Mouse (Mus musculus) neural tube, embryonic 12.5 days (tissue): ENCODE measurements at regions not wholly inside any gene's neighbourhood (a gene's known extent, or its start where the extent isn't known, plus 50 kb on each side); places are given as distances from the start of the nearest gene placed in this dataset.
"Not testable (repeated sequence)": the region's sequence is repeated elsewhere in the genome, so short reads cannot be mapped to it uniquely, and the experiment has no call there.

Experiments
- ATAC-seq: fragments of 200-750 bp; cut with Nextera tagmentation; 2 replicates; pipeline ENCODE4 v1.8.0; 2017; ENCODE audit warnings: low read depth, mild to moderate bottlenecking, moderate TSS enrichment, moderate library complexity; ENCODE audit not compliant: low FRiP score
- H3K27ac ChIP-seq: fragments of 300-500 bp; sonication (generic); 2 replicates; pipeline ENCODE4 v1.5.1; 2016
- H3K27me3 ChIP-seq: fragments of 300-500 bp; sonication (generic); replicated peaks from 2 replicates; pipeline ENCODE4 v1.6.1; 2016; ENCODE audit warnings: mild to moderate bottlenecking
- H3K36me3 ChIP-seq: fragments of 300-500 bp; sonication (generic); 2 replicates; pipeline ENCODE4 v1.6.1; 2016; ENCODE audit warnings: mild to moderate bottlenecking
- H3K4me1 ChIP-seq: fragments of 300-500 bp; sonication (generic); 2 replicates; pipeline ENCODE4 v1.6.1; 2016
- H3K4me2 ChIP-seq: fragments of 300-500 bp; sonication (generic); replicated peaks from 2 replicates; pipeline ENCODE4 v1.6.1; 2016; ENCODE audit warnings: mild to moderate bottlenecking
- H3K4me3 ChIP-seq: fragments of 300-500 bp; sonication (generic); 2 replicates; pipeline ENCODE4 v1.5.1; 2016
- H3K9ac ChIP-seq: fragments of 300-500 bp; sonication (generic); 2 replicates; pipeline ENCODE4 v1.6.1; 2016; ENCODE audit warnings: mild to moderate bottlenecking
- H3K9me3 ChIP-seq: fragments of 300-500 bp; sonication (generic); 2 replicates; pipeline ENCODE4 v1.6.1; 2016; ENCODE audit warnings: mild to moderate bottlenecking
- WGBS: fragments of 180-500 bp; shearing (Covaris S2); methylation state at CpG from one replicate; pipeline ENCODE4 v1.1.7; 2016; 5-methylcytosine and 5-hydroxymethylcytosine counted together

DNA sequence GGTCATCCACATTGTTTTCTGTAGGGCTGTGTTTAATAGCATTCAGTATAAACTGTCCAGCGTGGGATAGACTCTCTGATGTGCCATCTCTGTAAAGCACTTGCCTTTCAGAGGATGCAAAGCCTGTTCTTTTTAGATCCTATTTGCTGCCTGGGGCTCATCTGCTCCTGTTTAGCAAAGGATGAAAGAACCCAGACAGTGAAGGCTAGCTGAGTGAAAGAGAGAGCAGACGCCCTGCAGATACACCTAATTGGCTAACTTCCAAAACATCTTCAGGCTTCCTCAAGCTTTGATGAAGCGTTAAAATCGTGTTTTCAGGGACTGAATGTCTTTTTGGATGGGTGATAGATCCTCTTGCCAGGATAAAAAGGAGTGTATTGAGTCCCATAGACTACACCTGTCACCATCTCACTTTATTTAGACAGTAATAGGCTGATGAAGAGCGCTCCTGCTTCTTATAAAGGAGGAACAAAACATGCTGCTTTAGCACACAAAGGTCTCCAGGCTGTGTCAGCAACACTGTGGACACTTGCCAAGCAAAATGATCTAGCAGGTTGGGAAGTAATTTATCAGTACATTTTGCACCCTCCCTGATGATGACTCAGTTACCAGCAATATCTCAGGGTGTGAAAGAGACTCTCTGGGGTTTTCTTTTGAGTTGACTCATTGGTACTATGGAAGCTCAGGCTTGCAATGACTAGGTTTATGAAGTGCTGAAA, 4717.3 kb downstream of the 9330182O14Rik start:
- Histone ChIP-seq H3K27ac (no peak overlapping the region), H3K4me3 (no peak overlapping the region), H3K4me2 (no peak overlapping the region), H3K27me3 (no peaks in the 10 kb centered on the region), H3K4me1 (no peaks in the 10 kb centered on the region), H3K9ac (no peak overlapping the region), H3K36me3 (no peaks in the 10 kb centered on the region), H3K9me3 (no peaks in the 10 kb centered on the region)
- peak; percentile 88 for ATAC-seq
- 23% methylated on average over 5 of the region's 5 CpGs for WGBS

DNA sequence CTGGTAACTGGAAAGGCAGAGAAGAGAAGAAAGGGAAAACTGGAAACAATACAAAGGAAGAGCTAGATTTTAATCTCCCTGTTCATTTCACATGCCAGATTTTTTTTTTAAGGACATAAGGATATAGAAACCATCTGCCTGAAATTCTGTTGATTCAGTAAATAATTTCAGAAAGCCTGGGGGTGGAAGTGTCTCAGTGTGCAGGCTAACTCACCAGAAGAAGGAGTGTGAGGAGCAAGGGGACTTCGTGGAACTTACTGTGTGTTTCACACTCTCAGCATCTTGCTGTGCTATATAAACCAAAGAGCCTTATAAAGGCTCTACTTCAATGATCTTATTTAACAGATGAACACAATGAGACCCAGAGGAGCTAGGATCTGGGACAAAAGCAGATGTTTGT, 4722.9 kb downstream of the 9330182O14Rik start:
- Histone ChIP-seq H3K27ac (no peak overlapping the region), H3K27me3 (no peaks in the 10 kb centered on the region), H3K4me3 (no peak overlapping the region), H3K4me2 (no peak overlapping the region), H3K36me3 (no peaks in the 10 kb centered on the region), H3K9ac (no peak overlapping the region), H3K4me1 (no peaks in the 10 kb centered on the region), H3K9me3 (no peaks in the 10 kb centered on the region)
- WGBS = 63% methylated on average over 1 of the region's 1 CpGs
- no peak for ATAC-seq

DNA sequence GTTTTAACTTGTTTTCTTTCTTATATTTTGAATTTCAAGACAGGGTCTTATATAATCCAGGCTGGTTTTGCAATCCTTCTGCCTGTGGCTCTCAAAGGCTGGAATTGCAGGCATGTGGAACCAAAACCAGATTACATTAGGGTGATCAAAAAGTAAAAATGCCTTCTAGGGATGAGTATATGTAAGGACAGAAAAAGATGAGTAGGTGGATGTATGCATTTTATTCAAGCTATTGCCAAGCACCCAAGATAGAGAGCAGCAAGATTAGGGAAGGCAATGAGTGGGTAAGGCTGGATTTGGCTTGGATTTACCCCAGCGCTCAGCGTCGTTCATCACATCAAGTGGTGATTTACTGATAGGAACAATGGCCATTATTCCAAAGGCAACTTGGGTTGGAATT, 4725.2 kb downstream of the 9330182O14Rik start:
- Histone ChIP-seq H3K9me3 (no peaks in the 10 kb centered on the region), H3K4me2 (no peak overlapping the region), H3K4me1 (no peaks in the 10 kb centered on the region), H3K4me3 (no peak overlapping the region), H3K27ac (no peak overlapping the region), H3K36me3 (no peaks in the 10 kb centered on the region), H3K9ac (no peak overlapping the region), H3K27me3 (no peaks in the 10 kb centered on the region)
- WGBS = 67% methylated on average over 3 of the region's 3 CpGs
- no peak for ATAC-seq

DNA sequence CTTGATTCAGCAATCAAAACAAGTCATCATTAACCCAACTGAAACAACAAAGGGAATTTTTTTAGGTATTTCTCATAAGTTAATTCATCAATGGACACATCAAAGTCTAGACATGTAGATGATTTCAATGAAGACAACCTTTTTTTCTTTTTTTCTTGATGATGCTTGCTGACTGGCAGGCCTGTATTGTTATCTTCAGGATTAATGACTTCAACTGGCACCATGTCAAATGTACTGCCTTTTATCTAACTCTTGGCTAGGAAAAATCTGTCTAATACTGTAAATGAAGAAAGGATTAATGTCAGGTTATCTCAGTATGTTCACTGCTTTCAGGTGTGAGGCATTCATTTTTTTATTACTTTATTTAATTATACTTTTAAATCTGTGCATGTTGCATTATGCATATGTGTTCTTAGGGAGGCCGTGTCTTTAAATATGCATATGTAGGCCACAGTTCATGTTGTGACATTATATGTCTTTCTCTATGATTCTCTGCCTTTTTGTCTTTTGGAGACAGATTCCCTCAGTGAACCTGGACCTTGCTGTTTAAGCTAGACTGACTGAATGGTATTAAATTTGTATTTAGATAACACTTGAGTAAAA, 4726.1 kb downstream of the 9330182O14Rik start:
- Histone ChIP-seq H3K9ac (no peak overlapping the region), H3K36me3 (no peaks in the 10 kb centered on the region), H3K9me3 (no peaks in the 10 kb centered on the region), H3K27ac (no peak overlapping the region), H3K4me1 (no peaks in the 10 kb centered on the region), H3K27me3 (no peaks in the 10 kb centered on the region), H3K4me3 (no peak overlapping the region), H3K4me2 (no peak overlapping the region)
- WGBS = 80% methylated on average over 1 of the region's 1 CpGs
- ATAC-seq = no peak

DNA sequence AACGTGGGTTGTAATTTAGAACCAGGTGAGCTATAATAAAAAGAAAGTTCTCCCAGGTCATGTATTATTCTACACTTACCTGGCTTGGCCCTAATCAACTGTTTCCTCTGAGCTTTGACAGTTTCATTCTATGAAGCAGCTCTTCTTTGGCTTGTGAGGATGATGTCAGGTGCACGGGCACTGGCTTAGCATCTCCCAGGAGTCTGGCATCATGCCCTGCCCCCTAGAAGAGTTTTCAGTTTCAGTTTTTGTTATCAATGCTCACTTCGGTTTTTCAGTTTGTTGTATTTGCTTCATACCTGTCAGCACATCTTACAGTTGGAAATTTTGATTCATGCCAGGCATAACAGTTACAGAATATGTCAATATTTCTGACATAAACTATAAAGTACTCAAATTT, 4734.4 kb downstream of the 9330182O14Rik start:
- H3K27me3 ChIP-seq = no peaks in the 10 kb centered on the region
- no peak overlapping the region for H3K4me2 ChIP-seq
- no peak overlapping the region for H3K27ac ChIP-seq
- no peak overlapping the region for H3K9ac ChIP-seq
- H3K36me3 ChIP-seq = no peaks in the 10 kb centered on the region
- H3K4me1 ChIP-seq = no peaks in the 10 kb centered on the region
- H3K9me3 ChIP-seq = no peaks in the 10 kb centered on the region
- no peak overlapping the region for H3K4me3 ChIP-seq
- 84% methylated on average over 3 of the region's 3 CpGs for WGBS
- no peak for ATAC-seq

DNA sequence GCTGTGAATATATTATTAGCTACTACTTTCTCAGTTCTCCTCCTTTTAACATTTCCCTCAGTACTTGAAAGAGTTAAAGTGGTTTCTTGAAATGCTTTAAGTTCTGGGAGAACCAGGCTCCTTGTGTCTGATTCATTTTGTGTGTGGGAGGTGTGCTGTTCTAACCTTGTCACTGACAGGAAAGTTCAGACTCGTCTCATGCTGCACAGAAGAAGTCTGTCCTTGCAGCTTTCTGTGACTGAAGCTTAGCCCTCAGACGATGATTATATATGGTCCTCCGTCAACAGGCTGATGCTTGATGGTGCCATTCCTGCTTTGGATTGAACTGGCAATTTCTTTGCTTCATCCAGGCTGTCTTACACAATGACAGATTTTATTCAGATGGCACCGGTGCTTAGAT, 4734.9 kb downstream of the 9330182O14Rik start:
- ATAC-seq = no peak
- Histone ChIP-seq H3K27ac (no peak overlapping the region), H3K4me3 (no peak overlapping the region), H3K36me3 (no peaks in the 10 kb centered on the region), H3K4me2 (no peak overlapping the region), H3K9me3 (no peaks in the 10 kb centered on the region), H3K4me1 (no peaks in the 10 kb centered on the region), H3K27me3 (no peaks in the 10 kb centered on the region), H3K9ac (no peak overlapping the region)
- 83% methylated on average over 4 of the region's 4 CpGs for WGBS

DNA sequence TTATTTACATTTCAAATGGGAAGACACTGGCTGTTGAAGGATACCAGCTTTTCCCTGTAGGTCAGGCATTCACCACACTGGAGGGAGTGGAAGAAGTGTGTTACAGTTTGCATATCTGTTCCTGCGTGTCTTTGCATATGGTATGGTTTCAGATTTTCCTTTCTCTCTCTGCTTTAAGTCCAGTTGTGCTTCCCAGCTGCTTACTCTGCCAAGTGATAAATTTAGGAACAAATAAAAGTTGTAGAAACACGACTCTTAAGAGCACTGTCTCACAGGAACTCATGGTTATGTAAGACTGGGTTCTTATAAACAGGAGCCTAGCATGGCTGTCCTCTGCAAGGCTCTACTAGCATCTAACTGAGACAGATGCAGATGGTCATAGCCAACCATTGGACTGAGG, 4735.5 kb downstream of the 9330182O14Rik start:
- Histone ChIP-seq H3K9me3 (no peaks in the 10 kb centered on the region), H3K9ac (no peak overlapping the region), H3K36me3 (no peaks in the 10 kb centered on the region), H3K27me3 (no peaks in the 10 kb centered on the region), H3K4me3 (no peak overlapping the region), H3K27ac (no peak overlapping the region), H3K4me1 (no peaks in the 10 kb centered on the region), H3K4me2 (no peak overlapping the region)
- 84% methylated on average over 2 of the region's 2 CpGs for WGBS
- ATAC-seq = no peak

DNA sequence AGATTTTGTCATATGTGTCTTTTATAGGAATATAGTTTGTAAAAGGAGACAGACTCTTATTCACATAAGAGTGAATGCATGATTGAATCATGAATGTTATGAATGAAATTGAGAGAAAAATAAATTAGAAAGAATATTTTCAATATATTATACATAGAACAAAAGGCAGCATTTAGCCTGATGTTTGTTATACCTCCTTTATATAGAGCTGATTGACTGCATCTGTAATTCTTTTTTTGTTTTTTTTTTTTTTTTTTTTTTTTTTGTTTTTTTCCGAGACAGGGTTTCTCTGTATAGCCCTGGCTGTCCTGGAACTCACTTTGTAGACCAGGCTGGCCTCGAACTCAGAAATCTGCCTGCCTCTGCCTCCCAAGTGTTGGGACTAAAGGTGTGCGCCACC, 4736.8 kb downstream of the 9330182O14Rik start:
- not testable (repeated sequence) for H3K27ac ChIP-seq, H3K4me1 ChIP-seq, ATAC-seq, H3K9me3 ChIP-seq, H3K36me3 ChIP-seq, H3K27me3 ChIP-seq, H3K4me3 ChIP-seq, H3K4me2 ChIP-seq, H3K9ac ChIP-seq
- WGBS = 93% methylated on average over 2 of the region's 3 CpGs

DNA sequence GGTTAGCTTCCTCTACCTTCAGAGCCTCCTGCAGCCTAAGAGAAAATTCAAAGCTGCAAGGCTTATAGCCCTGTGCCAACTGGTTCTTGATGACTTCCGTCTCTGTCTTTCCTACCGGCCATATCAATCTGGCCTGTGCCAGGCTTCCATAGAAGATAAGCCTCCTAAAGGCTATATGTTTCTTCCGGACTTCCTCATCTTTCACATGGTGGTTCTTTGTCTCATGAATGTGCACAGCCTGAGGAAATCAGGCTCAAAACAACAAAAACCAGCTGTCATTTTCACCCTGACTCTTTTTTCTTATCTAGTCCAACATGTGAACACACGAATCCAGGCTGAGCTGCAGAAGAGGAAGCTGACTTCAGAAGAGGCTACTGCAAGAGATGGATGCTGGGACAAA, 4748.1 kb downstream of the 9330182O14Rik start:
- no peaks in the 10 kb centered on the region for H3K27me3 ChIP-seq
- H3K4me3 ChIP-seq = no peak overlapping the region
- H3K9me3 ChIP-seq = no peaks in the 10 kb centered on the region
- no peak overlapping the region for H3K27ac ChIP-seq
- 85% methylated on average over 4 of the region's 4 CpGs for WGBS
- no peaks in the 10 kb centered on the region for H3K36me3 ChIP-seq
- ATAC-seq = no peak
- H3K9ac ChIP-seq = no peak overlapping the region
- no peaks in the 10 kb centered on the region for H3K4me1 ChIP-seq
- no peak overlapping the region for H3K4me2 ChIP-seq

DNA sequence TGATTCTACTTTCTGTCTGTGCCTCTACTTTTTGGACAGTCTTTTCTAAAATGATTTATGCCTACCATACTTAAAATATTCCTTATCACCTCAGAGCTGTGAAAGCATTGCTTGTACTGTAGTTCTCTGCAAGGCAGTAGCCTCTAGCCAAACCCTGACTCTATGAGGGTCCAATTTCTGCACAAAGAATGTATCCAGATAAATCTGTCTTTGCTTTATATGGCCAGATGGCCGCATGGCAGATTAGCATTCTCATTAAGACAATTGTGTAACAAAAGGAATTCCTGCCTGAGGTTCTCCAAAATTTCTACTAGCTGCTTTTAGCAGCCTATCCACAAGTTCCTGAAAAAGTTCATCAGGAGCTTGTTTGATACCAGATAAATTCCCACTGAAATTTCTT, 4757.4 kb downstream of the 9330182O14Rik start:
- no peaks in the 10 kb centered on the region for H3K4me1 ChIP-seq
- ATAC-seq = no peak
- H3K9me3 ChIP-seq = no peaks in the 10 kb centered on the region
- no peak overlapping the region for H3K4me2 ChIP-seq
- no peaks in the 10 kb centered on the region for H3K27me3 ChIP-seq
- no peak overlapping the region for H3K4me3 ChIP-seq
- no peak overlapping the region for H3K27ac ChIP-seq
- no peak overlapping the region for H3K9ac ChIP-seq
- no peaks in the 10 kb centered on the region for H3K36me3 ChIP-seq
- 53% methylated on average over 1 of the region's 1 CpGs for WGBS

DNA sequence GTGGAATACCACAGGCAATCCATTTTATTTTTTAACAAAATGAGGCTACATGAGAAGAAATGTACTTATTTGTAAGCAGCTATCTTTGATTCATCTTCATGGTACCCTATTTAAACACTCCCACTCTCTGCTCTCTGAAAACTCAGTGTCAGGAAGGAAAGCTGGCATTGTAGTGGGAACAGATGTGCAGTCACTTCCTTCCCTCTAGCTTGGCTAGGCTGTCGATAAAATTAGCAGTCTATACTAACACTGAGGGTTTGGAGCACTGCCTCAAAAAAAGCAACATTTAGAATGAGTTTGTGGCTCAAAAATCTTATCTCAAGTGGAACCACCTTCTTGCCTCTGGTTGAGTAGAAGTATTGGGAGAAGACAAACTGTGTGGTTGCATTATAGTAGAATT, 4762.1 kb downstream of the 9330182O14Rik start:
- Histone ChIP-seq H3K9me3 (no peaks in the 10 kb centered on the region), H3K4me1 (no peaks in the 10 kb centered on the region), H3K27me3 (no peaks in the 10 kb centered on the region), H3K9ac (no peak overlapping the region), H3K27ac (no peak overlapping the region), H3K4me3 (no peak overlapping the region), H3K4me2 (no peak overlapping the region), H3K36me3 (no peaks in the 10 kb centered on the region)
- 67% methylated on average over 1 of the region's 1 CpGs for WGBS
- no peak for ATAC-seq

DNA sequence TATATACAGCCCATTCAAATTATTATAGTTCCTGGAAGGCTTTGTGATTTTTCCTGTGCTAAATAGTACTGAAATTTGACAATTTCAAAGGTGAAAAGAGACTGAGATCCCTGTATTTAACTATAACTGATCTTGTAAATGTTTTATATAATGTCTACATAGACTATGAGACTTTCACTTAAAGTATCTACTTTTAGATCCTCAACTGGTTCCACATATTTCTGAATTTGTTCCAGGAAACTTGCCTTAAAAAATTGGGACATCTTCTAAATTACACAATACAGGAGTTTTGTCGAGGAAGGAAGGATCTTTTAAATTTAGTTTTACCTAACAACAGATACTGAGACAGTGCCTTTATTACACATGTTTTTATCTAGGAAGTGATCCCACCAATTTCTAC, 4763.4 kb downstream of the 9330182O14Rik start:
- Histone ChIP-seq H3K27ac (no peak overlapping the region), H3K4me3 (no peak overlapping the region), H3K9me3 (no peaks in the 10 kb centered on the region), H3K27me3 (no peaks in the 10 kb centered on the region), H3K4me1 (no peaks in the 10 kb centered on the region), H3K9ac (no peak overlapping the region), H3K36me3 (no peaks in the 10 kb centered on the region), H3K4me2 (no peak overlapping the region)
- no peak for ATAC-seq
- 83% methylated on average over 1 of the region's 1 CpGs for WGBS

DNA sequence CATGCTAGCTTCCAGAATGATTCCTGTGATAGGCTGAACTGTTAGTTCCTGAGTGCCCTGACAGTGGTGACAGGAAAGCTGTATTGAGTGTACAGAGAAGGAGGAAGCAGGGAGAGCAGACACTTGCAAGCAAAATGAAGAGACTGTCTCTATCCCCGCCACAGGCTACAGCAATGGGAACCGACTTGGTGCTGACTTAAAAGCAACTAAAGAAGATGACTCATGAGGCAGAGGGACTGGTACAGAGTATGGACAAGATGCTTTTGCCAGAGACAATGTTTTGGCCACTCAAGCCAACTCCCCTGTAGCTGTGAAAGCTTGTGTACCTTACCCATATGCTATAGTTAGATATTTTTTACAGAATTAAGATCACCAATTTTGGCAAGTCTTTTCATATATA, 4773.0 kb downstream of the 9330182O14Rik start:
- 83% methylated on average over 2 of the region's 2 CpGs for WGBS
- H3K9ac ChIP-seq = no peak overlapping the region
- H3K4me2 ChIP-seq = no peak overlapping the region
- H3K27ac ChIP-seq = no peak overlapping the region
- H3K27me3 ChIP-seq = no peaks in the 10 kb centered on the region
- no peaks in the 10 kb centered on the region for H3K4me1 ChIP-seq
- no peaks in the 10 kb centered on the region for H3K36me3 ChIP-seq
- H3K9me3 ChIP-seq = no peaks in the 10 kb centered on the region
- no peak overlapping the region for H3K4me3 ChIP-seq
- ATAC-seq = no peak
